ENCODE assay signal across 8 mouse cellular contexts in genomic region chr12:105032147-105032831, GRCm38 (mm10). TPM values are rescaled to one million over a fixed set of nuclear protein-coding genes. Genes with fewer than 3 reads are reported as not detected.
DNase-seq lines count a peak whose midpoint lies in the region; ATAC-seq lines count a peak whose summit lies in the region.

Gene Glrx5, plus strand, starts transcription at chr12:105032688.

- H3K4me2 ChIP-seq in heart, embryonic 14.5 days (ENCODE audit: low read length) = peak within 1 kb of the TSS; percentile 98
- peak within 1 kb of the TSS; percentile 92 for H3K4me2 ChIP-seq in liver, embryonic 13.5 days
- H3K4me2 ChIP-seq in stomach, embryonic 16.5 days (ENCODE audit: low read depth, low read length) = peak within 1 kb of the TSS; percentile 93

- peak; percentile 99 for DNase-seq in c-Kit-negative CD71-positive TER-119-positive erythroid progenitor cells, embryonic 14.5 days (ENCODE audit: low read depth, low spot score)
- DNase-seq in fibroblast of lung, adult 2 months (ENCODE audit: low read depth) = peak; percentile 100
- peak; percentile 100 for DNase-seq in kidney, postnatal 14 days
- peak; percentile 99 for DNase-seq in liver, embryonic 13.5 days
- peak; percentile 97 for DNase-seq in neural tube, embryonic 10.5 days (ENCODE audit: extremely low spot score, low spot score)

- peak within 1 kb of the TSS; percentile 44 to 73 for H3K27ac ChIP-seq in heart, embryonic 14.5 days (replicated peaks in 1 of 2; ENCODE audit: control insufficient read depth in 1 of 2, insufficient read depth in 1 of 2, low read depth in 2 of 2, low read length in 2 of 2)
- H3K27ac ChIP-seq in liver, embryonic 13.5 days = peak within 1 kb of the TSS; percentile 99
- H3K27ac ChIP-seq in stomach, embryonic 16.5 days (ENCODE audit: low read length) = peak within 1 kb of the TSS; percentile 74; the same call in 1 of the 2 replicates

- peak within 1 kb of the TSS; percentile 68 to 88 for H3K4me3 ChIP-seq in heart, embryonic 14.5 days (ENCODE audit: control insufficient read depth in 1 of 2, insufficient read depth in 1 of 2, low read depth in 1 of 2, low read length in 2 of 2)
- peak within 1 kb of the TSS; percentile 95 for H3K4me3 ChIP-seq in liver, embryonic 13.5 days (replicated peaks)
- H3K4me3 ChIP-seq in stomach, embryonic 16.5 days (replicated peaks; ENCODE audit: low read length) = peak within 1 kb of the TSS; percentile 94

- H3K36me3 ChIP-seq in heart, embryonic 14.5 days (ENCODE audit: control insufficient read depth, insufficient read depth, low read length) = peaks cover 19% of the 10 kb centered on the region
- H3K36me3 ChIP-seq in liver, embryonic 13.5 days = peaks cover 50% of the 10 kb centered on the region
- H3K36me3 ChIP-seq in stomach, embryonic 16.5 days (ENCODE audit: control insufficient read depth, insufficient read depth, low read length) = no peaks in the 10 kb centered on the region

- peak; percentile 91 for ATAC-seq in CD4-positive, CD25-positive, alpha-beta regulatory T cell, adult 4 months
- peak; percentile 99 for ATAC-seq in heart, embryonic 14.5 days (ENCODE audit: insufficient number of reproducible peaks, insufficient read depth, low FRiP score, low read depth)
- ATAC-seq in liver, embryonic 13.5 days (ENCODE audit: low read depth) = peak; percentile 87
- ATAC-seq in stomach, embryonic 16.5 days (ENCODE audit: insufficient read depth, low FRiP score) = peak; percentile 99

- no peaks in the 10 kb centered on the region for H3K9me3 ChIP-seq in heart, embryonic 14.5 days (ENCODE audit: control insufficient read depth, low read length)
- no peaks in the 10 kb centered on the region for H3K9me3 ChIP-seq in liver, embryonic 13.5 days (replicated peaks)
- H3K9me3 ChIP-seq in stomach, embryonic 16.5 days (replicated peaks; ENCODE audit: control insufficient read depth, low read length) = no peaks in the 10 kb centered on the region

- peak within 1 kb of the TSS; percentile 87 for H3K9ac ChIP-seq in heart, embryonic 14.5 days (ENCODE audit: low read length)
- peak within 1 kb of the TSS; percentile 100 for H3K9ac ChIP-seq in liver, embryonic 13.5 days
- peak within 1 kb of the TSS; percentile 89 for H3K9ac ChIP-seq in stomach, embryonic 16.5 days (ENCODE audit: low read length)

- no peaks in the 10 kb centered on the region for H3K27me3 ChIP-seq in heart, embryonic 14.5 days (ENCODE audit: control insufficient read depth, insufficient read depth, low read length)
- no peaks in the 10 kb centered on the region for H3K27me3 ChIP-seq in liver, embryonic 13.5 days
- no peaks in the 10 kb centered on the region for H3K27me3 ChIP-seq in stomach, embryonic 16.5 days (ENCODE audit: control insufficient read depth, insufficient read depth, low read length)

- under 1% methylated on average over 72 of the region's 72 CpGs for WGBS in heart, embryonic 14.5 days
- WGBS in liver, embryonic 13.5 days (ENCODE audit: insufficient replicate concordance) = under 1% methylated on average over 72 of the region's 72 CpGs
- under 1% methylated on average over 72 of the region's 72 CpGs for WGBS in stomach, embryonic 16.5 days

- peaks cover 18 to 31% of the 10 kb centered on the region in 2 experiments for H3K4me1 ChIP-seq in heart, embryonic 14.5 days (ENCODE audit: control insufficient read depth in 2 of 2, insufficient read depth in 2 of 2, low read length in 2 of 2)
- peaks cover 75% of the 10 kb centered on the region for H3K4me1 ChIP-seq in liver, embryonic 13.5 days (replicated peaks)
- H3K4me1 ChIP-seq in stomach, embryonic 16.5 days (ENCODE audit: control insufficient read depth, insufficient read depth, low read length) = peaks cover 31% of the 10 kb centered on the region

RNA-seq across cellular contexts. Expression of gene Glrx5, which starts in this region (rescaled TPM):
- 1 to 10 TPM; 3.3 to 8.5 TPM for polyA plus RNA-seq in CD4-positive, CD25-positive, alpha-beta regulatory T cell, adult 4 months (2017; shearing (Covaris generic))
- polyA plus RNA-seq in heart, embryonic 14.5 days (2014; fragmentation: Nextera tagmentation; extraction: Ambion mirVana) = 200 and 208 TPM in 2 replicates
- 591 and 653 TPM in 2 replicates for polyA plus RNA-seq in liver, embryonic 13.5 days (2015; fragmentation: Nextera tagmentation; extraction: Ambion mirVana)
- 121 and 150 TPM in 2 replicates for polyA plus RNA-seq in stomach, embryonic 16.5 days (2015; fragmentation: Nextera tagmentation; extraction: Ambion mirVana)

Comparison
In these comparisons a context has a peak if more than half of its experiments do, and no peak if none do; other contexts are left out.
1. Peak in every context shown above with its lines: DNase-seq, ATAC-seq, H3K4me3 ChIP-seq and H3K27ac ChIP-seq.
2. RNA of gene Glrx5 (polyA plus RNA-seq): 591 to 653 TPM in liver, embryonic 13.5 days, 200 to 208 TPM in heart, embryonic 14.5 days and 121 to 150 TPM in stomach, embryonic 16.5 days; 3.3 to 8.5 TPM in CD4-positive, CD25-positive, alpha-beta regulatory T cell, adult 4 months; every median in the first group is over 10 times any median in the second.